Mouse (Mus musculus) lung, postnatal 10 days (tissue): ENCODE measurements around the gene Msantd2.
A peak's percentile ranks its signal among the peaks of the same experiment; 100 is the strongest.

ENCODE experiments used
- DNase-seq: peaks from one replicate; pipeline ENCODE4 v3.0.0; 2021

The Msantd2 gene

GRCm38 (mm10) chr9:37488611-37489396 is at the start of gene Msantd2:
TSS of gene Msantd2 (plus strand) at chr9:37489319.
- peak; percentile 94 for DNase-seq

DNA sequence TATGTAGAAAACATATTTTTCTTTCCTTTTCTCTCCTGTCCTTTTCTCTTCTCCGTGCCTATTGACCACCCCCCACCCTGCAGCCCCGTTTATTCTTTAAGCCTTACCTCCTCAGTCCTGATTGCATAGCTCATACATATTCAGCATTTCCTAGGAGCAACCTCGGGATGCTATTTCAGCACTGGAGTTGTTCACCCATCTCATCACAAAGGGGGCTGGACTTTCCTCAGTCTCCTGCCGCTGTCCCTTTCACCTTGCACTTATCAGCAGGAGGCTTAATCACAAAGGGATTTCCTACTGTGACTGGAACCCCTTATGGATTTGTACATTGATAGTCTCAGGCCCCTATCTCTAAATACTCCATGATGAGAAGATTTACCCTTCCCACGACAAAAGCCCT is 36.7 kb upstream of the Msantd2 start:
- no peak for DNase-seq

DNA sequence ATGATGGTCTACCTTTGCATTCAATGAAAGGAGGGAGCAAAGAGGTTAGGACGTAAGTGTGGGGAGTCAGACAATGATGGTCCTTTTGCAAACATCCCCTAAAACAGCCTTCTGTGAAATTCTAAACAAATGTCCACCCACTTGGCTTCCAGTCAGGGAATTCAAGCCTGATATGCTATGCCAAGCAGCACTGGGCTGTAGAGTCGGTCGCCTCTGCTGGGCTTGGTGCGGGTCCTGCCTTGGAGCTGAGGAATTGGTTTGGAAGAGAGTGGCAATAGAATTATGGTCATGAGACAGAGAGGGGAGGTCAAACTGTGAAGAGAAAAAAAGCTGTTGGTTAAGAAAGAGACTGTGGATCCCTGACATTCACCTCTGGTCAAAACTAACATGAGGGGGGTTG is 35.8 kb upstream of the Msantd2 start:
- DNase-seq: no peak

- no peak for DNase-seq
These were observed 35.1 kb upstream of the Msantd2 start for GRCm38 (mm10) chr9:37454011-37454492.

GRCm38 (mm10) chr9:37454991-37455390 is 34.1 kb upstream of the Msantd2 start:
- DNase-seq: no peak

- DNase-seq: no peak
These were observed 33.3 kb upstream of the Msantd2 start for GRCm38 (mm10) chr9:37455868-37456267.

DNA sequence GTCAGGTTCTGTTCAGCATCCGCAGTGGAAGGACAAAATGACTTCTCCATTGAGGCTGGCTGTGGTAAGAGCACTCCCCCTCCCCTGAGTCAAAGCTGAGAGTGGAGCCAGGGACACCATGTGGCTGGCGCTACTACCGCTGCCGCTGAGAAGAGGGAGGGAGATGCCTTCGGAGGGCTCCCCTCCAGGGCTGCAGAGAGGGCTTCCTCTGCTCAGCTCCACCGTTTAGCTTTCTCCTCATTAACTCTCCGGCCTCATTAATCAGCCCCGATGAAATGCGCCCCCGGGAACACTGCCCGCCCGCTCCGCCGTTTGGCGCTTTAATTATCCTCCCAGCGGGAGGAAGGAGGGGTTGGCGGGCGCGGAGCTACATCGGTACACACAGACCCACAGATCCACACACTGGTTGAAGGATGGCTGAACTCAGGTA is 32.6 kb upstream of the Msantd2 start:
- peak; percentile 35 for DNase-seq

DNA sequence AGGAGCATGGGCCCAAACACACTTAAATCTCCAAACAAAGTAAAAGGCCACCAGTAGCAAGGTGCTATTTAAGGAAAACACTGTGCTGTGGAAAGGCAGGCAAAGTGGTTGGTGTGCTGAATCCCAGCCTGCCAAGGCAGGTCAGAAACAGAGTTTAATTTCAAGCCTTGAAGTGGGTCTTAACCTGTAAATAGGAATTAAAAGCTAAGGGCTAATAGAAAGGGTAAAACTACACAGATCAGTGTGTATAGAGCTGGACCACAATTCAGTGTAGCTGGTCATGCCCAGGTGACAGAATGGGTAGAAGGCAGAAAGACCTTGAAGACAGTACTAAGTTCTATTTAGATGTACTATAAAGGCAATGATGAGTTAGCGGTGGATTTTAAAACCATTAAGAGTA is 32.0 kb upstream of the Msantd2 start:
- DNase-seq: no peak

- DNase-seq: no peak
These were observed 29.5 kb upstream of the Msantd2 start for GRCm38 (mm10) chr9:37459665-37460042.

- DNase-seq: peak; percentile 37
These were observed 28.8 kb upstream of the Msantd2 start for GRCm38 (mm10) chr9:37460043-37460960.

- DNase-seq: no peak
These were observed 28.2 kb upstream of the Msantd2 start for GRCm38 (mm10) chr9:37460961-37461340.

- no peak for DNase-seq
These were observed 27.5 kb upstream of the Msantd2 start for GRCm38 (mm10) chr9:37461571-37461970.

DNA sequence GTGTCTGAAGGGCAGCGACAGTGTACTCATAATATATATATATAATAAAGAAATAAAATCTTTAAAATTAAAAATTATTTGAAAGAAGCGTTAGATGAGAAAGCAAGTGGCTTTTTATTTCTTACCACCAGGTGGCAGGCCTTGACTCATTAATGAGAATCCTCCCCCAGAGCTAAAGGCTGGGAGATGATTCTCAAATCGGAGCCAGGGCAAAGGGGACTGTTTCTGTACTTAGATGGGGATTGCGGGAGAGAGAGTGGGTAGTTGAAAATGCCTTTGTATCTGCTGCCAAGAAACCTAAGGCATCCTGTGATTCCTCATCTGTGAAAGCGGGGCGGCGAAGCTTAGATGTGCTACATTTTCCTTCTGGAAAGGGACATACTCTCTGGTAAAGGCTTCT is 26.4 kb upstream of the Msantd2 start:
- peak; percentile 71 for DNase-seq

DNA sequence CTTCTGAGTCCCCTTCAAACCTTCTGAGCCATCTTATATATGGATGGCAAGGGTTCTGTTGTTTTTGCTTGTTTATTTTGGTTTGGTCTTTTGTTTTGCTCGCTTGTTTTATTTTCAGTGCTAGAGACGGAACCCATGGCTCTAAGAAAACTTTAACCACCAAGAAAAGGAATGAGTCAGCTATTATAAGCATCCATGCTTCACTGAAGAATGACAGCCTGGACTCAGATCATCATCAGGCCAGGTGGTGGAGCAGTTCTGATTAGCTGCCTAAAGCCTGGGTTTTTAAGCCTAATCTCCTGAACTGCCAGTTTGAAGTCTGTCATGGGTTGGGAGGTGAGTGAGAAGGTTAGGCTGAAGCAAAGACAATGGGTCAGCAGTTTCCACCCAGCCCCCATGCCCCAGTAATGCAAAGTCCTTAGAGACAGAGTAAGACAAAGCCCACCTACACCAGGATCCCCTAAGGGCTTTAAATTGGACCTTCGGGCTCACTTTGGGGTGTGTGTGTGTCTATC is 15.5 kb upstream of the Msantd2 start:
- no peak for DNase-seq

GRCm38 (mm10) chr9:37474923-37475322 is 14.2 kb upstream of the Msantd2 start:
- DNase-seq: peak; percentile 45

- DNase-seq: no peak
These were observed 4.0 kb upstream of the Msantd2 start for GRCm38 (mm10) chr9:37485146-37485545.

DNA sequence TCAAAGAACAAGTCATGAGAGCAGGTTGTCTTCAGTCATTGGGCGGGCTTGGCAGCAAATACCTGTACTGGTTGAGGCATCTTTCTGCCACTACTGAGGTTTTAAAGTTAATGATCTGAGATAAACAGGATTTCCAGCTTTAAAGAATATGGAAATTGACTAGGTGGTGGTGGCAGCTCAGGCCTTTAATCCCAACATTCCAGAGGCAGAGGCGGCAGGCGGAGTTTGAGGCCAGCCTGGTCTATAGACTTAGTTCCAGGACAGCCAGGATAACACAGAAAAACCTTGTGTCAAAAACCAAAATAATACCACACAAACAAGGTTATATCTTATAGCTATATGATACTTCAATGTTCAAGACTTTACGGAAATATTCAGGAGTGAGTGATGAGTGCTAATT is 1.1 kb upstream of the Msantd2 start:
- DNase-seq: no peak

DNA sequence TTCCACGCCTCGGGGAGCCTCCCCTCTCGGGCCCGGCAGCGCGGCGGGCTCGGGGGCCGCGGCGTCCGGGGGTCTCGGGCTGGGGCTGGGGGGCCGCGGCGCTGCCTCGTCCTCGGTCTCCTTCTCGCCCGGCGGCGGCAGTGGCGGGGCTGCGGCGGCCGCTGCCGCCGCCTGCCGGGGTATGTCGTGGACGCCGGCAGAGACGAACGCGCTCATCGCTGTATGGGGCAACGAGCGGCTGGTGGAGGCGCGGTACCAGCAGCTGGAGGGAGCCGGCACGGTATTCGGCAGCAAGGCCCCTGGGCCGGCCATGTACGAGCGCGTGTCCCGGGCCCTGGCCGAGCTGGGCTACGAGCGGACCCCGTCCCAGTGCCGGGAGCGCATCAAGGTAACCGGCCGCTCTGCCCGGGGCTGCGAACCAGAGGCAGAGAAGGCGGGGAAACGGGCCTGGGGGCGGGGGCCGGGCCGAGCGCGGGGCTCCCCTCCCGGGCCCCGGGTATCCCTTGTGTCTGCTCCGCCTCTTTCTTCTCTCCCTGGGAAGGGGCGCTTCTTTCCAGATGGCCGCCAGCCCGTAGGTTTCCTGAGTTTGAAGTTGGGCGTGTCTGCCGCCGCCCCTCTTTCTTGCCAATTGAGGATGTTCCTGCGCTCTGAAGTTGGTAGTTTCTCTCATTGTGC is 464 bp downstream of the Msantd2 start:
- DNase-seq: peak; percentile 71

- peak; percentile 62 for DNase-seq
These were observed 6.6 kb downstream of the Msantd2 start for GRCm38 (mm10) chr9:37495761-37496160.

DNA sequence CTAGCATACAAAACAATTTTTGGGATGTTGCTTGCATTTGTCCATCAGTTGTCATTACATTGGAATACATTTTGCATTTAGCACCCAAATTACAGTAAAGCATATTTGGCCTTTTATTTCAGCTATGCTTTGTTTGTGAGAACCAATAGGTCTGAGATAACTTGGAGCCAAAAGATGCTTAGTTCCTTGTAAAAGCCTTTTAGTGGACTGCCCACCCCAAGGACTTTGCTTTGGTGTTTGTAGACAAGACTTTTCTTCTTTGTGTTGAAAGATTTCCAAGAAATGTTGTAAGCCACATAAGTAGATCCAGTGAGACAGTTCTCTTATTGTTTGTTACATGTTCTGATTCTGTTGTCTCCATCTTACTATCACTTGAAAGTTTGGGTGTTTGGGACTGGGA is 7.2 kb downstream of the Msantd2 start:
- no peak for DNase-seq

DNA sequence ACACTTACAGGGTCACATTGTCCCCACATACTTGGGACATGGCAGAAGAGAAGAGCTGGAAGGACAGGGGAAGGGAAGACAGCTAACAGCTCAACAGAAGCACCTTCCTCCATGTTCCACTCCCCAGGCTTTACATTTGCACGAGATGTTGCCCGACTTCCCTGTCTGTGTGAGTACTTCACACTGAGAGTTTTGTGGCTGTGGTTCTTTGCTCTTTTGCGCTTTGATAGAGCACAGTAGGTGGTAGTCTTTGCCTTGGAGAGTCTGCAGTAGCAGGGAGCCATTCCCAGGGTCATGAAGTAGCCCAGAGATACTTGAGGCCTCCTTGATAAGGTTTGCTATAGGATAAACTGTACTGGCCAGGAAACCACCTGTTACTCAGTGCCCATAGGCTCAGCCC is 11.1 kb downstream of the Msantd2 start:
- no peak for DNase-seq

- DNase-seq: no peak
These were observed 12.1 kb downstream of the Msantd2 start for GRCm38 (mm10) chr9:37501170-37501569.

DNA sequence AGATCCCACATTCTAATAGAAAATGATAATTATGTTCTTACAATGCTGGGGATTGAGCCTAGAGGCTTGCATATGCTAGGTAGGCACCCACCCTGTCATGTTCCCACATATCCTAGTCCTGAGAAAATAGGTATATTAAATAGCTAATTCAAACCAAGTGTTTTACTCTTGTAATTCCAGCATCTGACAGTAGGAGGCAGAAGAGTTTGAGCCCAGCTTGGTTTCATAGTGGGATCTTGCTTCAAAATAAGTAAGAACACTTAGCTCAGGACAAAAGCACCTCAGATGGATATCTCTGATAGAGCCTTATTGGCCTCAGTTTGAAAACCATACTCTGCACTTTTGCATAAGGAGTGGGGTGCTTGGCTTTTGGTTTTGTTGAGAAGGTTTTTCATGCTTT is 15.2 kb downstream of the Msantd2 start:
- no peak for DNase-seq
